Mouse (Mus musculus) C2C12 (cell line): Measurements from ENCODE around the gene Med4.

Source experiments
- CTCF ChIP-seq: IDR thresholded peaks from one replicate; pipeline ENCODE4 v1.5.1; 2011; ENCODE audit not compliant: control insufficient read depth, insufficient read depth, insufficient read length
- MAX ChIP-seq: IDR thresholded peaks from one replicate; pipeline ENCODE4 v1.6.1; 2011; ENCODE audit warnings: mild to moderate bottlenecking, control low read depth
- USF1 ChIP-seq: IDR thresholded peaks from one replicate; pipeline ENCODE4 v1.6.1; 2011; ENCODE audit warnings: low read depth, mild to moderate bottlenecking, control low read depth, moderate library complexity

- TF ChIP-seq CTCF (no peak), USF1 (no peak), MAX (no peak)
Measured at GRCm38 (mm10) chr14:73473670-73474460, 36.0 kb upstream of the Med4 start.
